Mouse (Mus musculus) erythroblast, adult 5-6 weeks (primary cell): Measurements from ENCODE around the gene Clic4. TPM values are rescaled to one million over a fixed set of nuclear protein-coding genes. Genes with fewer than 3 reads are reported as not detected.
A peak's percentile ranks its signal among the peaks of the same experiment; 100 is the strongest.
"Not testable (repeated sequence)": the region's sequence is repeated elsewhere in the genome, so short reads cannot be mapped to it uniquely, and the experiment has no call there.

Source experiments
- ATAC-seq: replicated peaks from 2 replicates; pipeline ENCODE4 v1.8.0; 2016; ENCODE audit warnings: moderate number of reproducible peaks, mild to moderate bottlenecking, moderate TSS enrichment, inconsistent platforms; ENCODE audit not compliant: poor library complexity, low FRiP score, severe bottlenecking
- total RNA-seq, 2 experiments: library from RNA; stranded (forward) in 1 of 2; stranded (reverse) in 1 of 2; fragments of 150-400 nt in 1 of 2; fragments of 200-764, 138-1000 nt in 1 of 2; gene quantifications; 2 replicates each; pipeline versions ENCODE4 v1.2.3 to v1.2.4; 2015 to 2017; ENCODE audit warnings: low replicate concordance in 2 of 2

The Clic4 gene
- total RNA-seq, 2 experiments from 2014 or later, result 24.6 to 44.6 TPM

DNA sequence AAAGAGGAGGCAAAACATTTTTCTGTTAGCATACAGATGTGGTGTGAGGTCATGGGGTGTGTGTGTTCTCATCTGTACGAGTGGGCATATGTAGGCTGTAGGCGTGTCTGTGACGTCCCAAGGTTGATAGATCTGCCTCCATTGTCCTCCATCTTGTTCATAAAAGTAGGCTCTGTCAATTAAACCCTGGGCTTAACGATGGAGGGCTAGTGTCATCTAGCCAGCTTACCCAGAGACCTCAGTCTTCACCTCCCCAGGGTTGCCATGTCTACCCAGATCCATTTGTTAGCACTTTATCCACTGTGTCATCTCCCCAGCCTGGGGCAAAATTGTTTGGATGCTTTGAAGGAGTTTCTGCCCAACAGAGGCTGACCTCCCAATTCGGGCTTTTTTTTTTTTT is 67.9 kb downstream of the Clic4 start:
- ATAC-seq, result no peak

- no peak for ATAC-seq
These were observed 68.6 kb downstream of the Clic4 start for GRCm38 (mm10) chr4:135203806-135204560.

DNA sequence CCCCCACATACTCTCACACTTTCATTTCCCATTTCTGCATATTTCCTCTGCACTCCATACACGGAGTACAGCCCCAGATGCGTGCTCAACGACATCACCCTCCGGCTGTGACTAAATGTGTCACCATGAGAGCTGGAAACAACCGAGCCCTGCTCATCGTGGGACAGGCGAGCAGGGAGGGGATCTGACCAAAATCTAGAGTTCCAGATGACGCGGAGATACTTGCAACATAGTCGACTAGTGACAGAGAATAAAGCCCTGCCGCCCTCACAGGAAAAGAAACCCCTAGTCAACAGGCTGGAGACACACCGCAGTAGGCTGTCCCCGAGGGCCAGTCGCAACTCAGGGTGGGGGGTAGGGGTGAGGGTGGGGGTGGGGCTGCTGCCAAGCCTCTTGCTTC is 69.3 kb downstream of the Clic4 start:
- ATAC-seq, result no peak

- ATAC-seq, result no peak
These were observed 70.8 kb downstream of the Clic4 start for GRCm38 (mm10) chr4:135201771-135202170.

- no peak for ATAC-seq
These were observed 74.8 kb downstream of the Clic4 start for GRCm38 (mm10) chr4:135197857-135198256.

- no peak for ATAC-seq
These were observed 79.8 kb downstream of the Clic4 start for GRCm38 (mm10) chr4:135192841-135193240.

- no peak for ATAC-seq
These were observed 81.0 kb downstream of the Clic4 start for GRCm38 (mm10) chr4:135191604-135192003.

DNA sequence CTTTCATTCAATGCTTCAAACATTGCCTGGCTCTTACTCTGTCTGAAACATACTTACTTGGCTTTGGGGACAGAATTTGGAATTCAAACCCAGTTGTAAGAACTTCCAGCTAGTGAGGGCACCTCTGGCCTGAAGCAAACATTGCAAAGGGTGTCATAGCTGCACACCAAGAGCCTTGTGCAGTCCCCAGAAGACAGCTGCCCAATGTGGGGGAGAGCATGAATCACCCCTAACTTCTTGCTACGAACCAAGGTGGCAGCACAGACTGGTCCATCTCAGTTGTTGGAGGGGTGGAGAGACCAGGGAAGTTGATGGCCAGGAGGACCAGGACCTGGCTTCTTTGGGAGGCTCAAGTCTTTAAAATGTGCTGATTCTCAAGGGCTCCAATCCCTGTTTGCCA is 81.4 kb downstream of the Clic4 start:
- ATAC-seq, result no peak

GRCm38 (mm10) chr4:135190364-135190763 is 82.2 kb downstream of the Clic4 start:
- no peak; the same call in 1 of the 2 replicates for ATAC-seq

DNA sequence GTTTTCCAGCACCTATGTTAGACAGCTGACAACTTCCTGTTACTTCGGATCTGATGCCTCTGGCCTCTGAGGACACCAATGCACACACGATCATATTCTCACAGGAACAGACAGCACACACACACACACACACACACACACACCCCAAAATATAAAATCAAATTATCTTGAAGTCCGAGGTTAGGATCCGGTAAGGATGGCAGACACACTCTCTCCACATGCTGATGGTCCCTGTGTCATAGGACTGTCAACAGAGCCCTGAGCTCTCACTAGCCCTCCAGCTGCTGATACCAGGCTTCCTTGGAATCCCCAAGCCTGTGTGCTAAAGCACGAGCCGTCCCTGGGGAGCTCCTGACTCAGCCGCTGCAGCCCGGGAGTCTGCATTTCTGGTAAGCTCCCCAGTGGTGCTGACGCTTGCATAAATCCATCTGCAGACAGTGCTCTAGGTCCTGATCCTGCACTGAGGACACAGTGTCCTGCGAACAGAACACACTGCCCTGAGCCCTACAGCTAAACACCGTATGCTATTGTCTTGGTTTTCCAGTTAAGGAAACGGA is 83.1 kb downstream of the Clic4 start:
- ATAC-seq, result no peak

GRCm38 (mm10) chr4:135184277-135184676 is 88.3 kb downstream of the Clic4 start:
- ATAC-seq, result not testable (repeated sequence)

GRCm38 (mm10) chr4:135181819-135182218 is 90.8 kb downstream of the Clic4 start:
- ATAC-seq, result no peak

DNA sequence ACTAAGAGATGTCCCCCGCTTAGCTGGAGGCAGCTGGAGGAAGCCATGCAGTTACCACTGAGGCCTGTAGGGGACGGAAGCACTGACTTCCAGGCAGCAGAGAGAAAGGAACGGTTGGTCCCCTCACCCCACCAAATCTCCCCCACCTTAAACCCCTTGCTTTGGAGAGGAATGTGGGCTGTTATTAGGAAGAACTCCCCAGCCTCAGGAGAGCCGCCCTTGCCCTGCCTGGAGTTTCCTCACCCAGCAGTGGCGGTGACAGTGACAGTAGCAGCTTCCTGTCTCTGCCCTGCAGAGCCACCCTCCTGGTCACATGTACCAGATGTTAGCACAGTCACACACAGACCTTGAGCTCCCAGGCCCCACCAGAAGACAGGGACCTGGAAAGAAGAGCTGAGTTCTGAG is 93.5 kb downstream of the Clic4 start:
- 0 out of 2 replicates have a peak, but pooled peaks have one; percentile 39 for ATAC-seq

DNA sequence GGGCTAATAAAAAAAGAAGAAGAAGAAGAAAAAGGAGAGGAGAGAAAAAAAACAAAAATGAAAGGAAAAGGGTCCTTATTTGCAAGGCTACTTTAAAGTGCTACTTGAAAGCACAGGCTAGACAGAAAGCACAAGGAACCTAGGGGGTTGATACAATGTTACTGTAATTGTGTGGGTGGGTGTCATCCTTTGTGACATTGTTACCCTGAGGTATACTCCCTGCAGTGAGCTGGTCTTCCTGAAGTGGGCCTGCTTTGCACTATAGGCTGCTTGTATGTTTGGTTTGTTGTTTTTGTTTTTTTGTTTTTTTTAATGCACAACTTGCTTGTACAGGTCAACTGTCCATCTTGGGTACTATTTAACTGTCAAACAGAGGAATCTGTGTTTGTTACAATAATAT is 95.0 kb downstream of the Clic4 start:
- no peak for ATAC-seq

DNA sequence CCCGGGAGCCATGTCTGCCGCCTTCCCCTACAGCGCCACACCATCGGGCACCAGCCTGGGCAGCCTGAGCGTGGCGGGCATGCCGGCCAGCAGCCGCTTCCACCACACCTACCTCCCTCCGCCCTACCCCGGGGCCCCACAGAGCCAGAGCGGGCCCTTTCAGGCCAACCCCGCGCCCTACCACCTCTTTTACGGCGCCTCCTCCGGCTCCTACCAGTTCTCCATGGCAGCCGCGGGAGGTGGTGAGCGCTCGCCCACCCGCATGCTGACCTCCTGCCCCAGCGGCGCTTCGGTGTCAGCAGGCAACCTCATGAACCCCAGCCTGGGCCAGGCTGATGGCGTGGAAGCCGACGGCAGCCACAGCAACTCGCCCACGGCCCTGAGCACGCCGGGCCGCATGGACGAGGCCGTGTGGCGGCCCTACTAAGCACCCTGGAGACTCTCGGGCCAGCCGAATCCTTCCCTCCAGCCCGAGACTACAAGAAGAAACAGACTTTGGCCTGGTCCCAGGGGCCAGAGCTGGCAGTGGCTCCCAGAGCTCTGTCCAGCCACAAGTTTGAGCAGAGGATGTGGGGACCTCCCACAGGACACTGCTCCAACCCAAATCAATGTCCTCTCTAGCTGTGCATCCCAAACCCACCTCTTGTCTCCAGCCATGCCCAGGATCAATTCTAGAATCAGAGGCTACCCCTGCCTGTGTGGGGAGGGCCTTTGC is 97.1 kb downstream of the Clic4 start:
- no peak for ATAC-seq

DNA sequence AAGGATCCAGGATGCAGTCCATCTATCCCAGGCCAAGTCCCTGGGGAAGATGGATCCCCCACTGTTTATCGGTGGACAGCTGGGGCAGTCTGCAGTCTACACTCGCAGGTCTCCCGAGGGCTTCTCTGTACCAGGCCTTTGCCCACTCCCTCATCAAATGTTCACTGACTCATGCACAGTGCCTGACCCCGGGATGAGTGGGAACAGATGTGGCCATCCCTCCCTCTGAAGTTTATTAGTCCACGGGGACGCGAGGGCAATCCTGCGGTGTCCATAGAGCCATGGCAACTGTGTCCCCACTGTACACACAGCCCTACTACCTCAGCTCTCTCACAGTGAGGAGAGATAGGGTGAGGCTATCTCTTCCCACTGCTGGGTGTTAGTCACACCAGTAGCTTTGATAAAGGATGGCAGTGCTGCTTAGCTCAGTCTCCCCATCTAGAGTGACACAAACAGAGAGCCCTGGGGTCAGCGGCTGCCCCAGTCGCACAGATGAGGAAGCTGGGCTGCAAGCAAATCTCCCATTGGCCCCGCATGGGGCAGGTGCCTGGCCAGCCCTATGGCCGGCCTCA is 101.2 kb downstream of the Clic4 start:
- peak; percentile 41; the same call in 1 of the 2 replicates for ATAC-seq

GRCm38 (mm10) chr4:135169501-135169900 is 103.1 kb downstream of the Clic4 start:
- no peak for ATAC-seq

- no peak for ATAC-seq
These were observed 103.5 kb downstream of the Clic4 start for GRCm38 (mm10) chr4:135169096-135169495.

GRCm38 (mm10) chr4:135167816-135168527 is 104.6 kb downstream of the Clic4 start:
- no peak for ATAC-seq
